Mouse (Mus musculus) hindbrain, embryonic 15.5 days (tissue): ENCODE results near the gene Cttnbp2. TPM values are rescaled to one million over a fixed set of nuclear protein-coding genes. Genes with fewer than 3 reads are reported as not detected.

ENCODE experiments used
- ATAC-seq: fragments of 200-750 bp; cut with Nextera tagmentation; 2 replicates; pipeline ENCODE4 v1.8.0; 2017; ENCODE audit warnings: low read depth, moderate number of reproducible peaks, moderate TSS enrichment; ENCODE audit not compliant: low FRiP score
- H3K27ac ChIP-seq: fragments of 300-500 bp; sonication (generic); replicated peaks from 2 replicates; pipeline ENCODE4 v1.5.1; 2015; ENCODE audit warnings: mild to moderate bottlenecking, inconsistent platforms
- H3K27me3 ChIP-seq: fragments of 300-500 bp; sonication (generic); 2 replicates; pipeline ENCODE4 v1.6.1; 2015; ENCODE audit warnings: control low read depth, inconsistent platforms
- H3K36me3 ChIP-seq: fragments of 300-500 bp; sonication (generic); 2 replicates; pipeline ENCODE4 v1.6.1; 2015; ENCODE audit warnings: control low read depth, inconsistent platforms
- H3K4me1 ChIP-seq: fragments of 300-500 bp; sonication (generic); replicated peaks from 2 replicates; pipeline ENCODE4 v1.6.1; 2015; ENCODE audit warnings: control low read depth, inconsistent platforms
- H3K4me2 ChIP-seq: fragments of 300-500 bp; sonication (generic); 2 replicates; pipeline ENCODE4 v1.6.1; 2015; ENCODE audit warnings: moderate library complexity, mild to moderate bottlenecking, inconsistent platforms
- H3K4me3 ChIP-seq: fragments of 300-500 bp; sonication (generic); 2 replicates; pipeline ENCODE4 v1.5.1; 2015; ENCODE audit warnings: mild to moderate bottlenecking, inconsistent platforms
- H3K9ac ChIP-seq: fragments of 300-500 bp; sonication (generic); 2 replicates; pipeline ENCODE4 v1.6.1; 2015; ENCODE audit warnings: inconsistent platforms
- H3K9me3 ChIP-seq: fragments of 300-500 bp; sonication (generic); 2 replicates; pipeline ENCODE4 v1.6.1; 2016; ENCODE audit warnings: control low read depth, inconsistent platforms
- WGBS: fragments of 180-500 bp; shearing (Covaris S2); methylation state at CpG from one replicate; pipeline ENCODE4 v1.1.7; 2015; 5-methylcytosine and 5-hydroxymethylcytosine counted together
- polyA plus RNA-seq: library from polyadenylated mRNA; unstranded; fragments of >200 nt; fragmentation: Nextera tagmentation; extraction: Ambion mirVana; gene quantifications from 2 replicates; pipeline ENCODE4 v1.2.1, GENCODE M21; 2015

Cttnbp2 gene
- polyA plus RNA-seq, 1 experiment from 2014 or later, result 50.7 TPM

DNA sequence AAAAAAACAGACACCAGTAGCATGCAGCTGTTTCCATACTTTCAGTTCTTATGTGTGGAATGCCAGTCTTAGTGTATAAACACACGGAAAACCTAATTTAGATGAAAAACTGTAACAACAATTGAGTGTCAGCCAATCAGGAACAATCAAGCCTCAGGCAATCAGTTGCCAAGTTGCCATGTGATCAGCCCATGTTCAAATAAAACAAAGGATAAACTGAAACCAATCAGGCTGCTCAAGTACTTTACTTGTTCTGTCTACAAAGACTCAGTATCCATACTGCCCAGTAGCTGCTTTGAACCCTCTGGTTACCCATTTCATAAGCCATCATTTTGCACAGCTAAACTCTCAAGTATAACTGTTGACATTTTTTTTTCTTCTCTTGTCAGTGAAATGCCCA, 21.7 kb downstream of the Cttnbp2 start:
- Histone ChIP-seq H3K27me3 (no peaks in the 10 kb centered on the region), H3K9me3 (no peaks in the 10 kb centered on the region), H3K4me1 (no peaks in the 10 kb centered on the region; the same call in 1 of the 2 replicates), H3K9ac (no peak overlapping the region), H3K4me3 (no peak overlapping the region), H3K27ac (peak overlapping the region; percentile 55; the same call in 1 of the 2 replicates), H3K4me2 (no peak overlapping the region), H3K36me3 (peaks cover 11% of the 10 kb centered on the region)
- WGBS, result 59% methylated on average over 1 of the region's 1 CpGs
- no peak for ATAC-seq

DNA sequence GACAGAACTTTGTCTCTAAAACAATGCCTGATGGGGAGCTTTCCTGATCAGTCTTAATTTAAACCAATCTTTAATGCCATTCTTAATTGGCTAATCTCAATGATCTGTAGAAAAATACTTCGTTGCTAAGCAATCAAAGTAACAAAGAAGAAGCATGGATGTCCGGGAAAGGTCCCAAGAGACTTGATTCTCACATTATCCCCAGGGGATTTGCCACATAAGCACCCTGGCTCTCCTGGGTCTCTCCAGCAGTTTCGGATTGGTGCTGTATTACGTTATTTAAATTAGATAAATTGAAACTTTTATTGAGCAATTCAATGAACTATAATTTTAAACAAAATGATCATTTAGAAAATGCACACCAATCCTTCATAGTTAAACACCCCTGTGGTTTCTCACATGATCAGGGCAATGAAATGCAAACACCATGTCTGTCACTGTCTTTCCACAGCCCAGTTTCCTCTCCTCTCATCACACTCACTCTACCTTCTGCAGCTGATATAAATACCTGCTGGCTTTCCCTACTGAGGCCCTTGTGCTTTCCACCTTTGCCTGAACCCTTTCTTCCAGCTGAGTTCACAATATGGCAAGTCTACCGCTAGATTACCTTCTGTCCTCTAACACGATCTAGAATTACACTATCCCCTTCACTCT, 22.3 kb downstream of the Cttnbp2 start:
- Histone ChIP-seq H3K36me3 (peaks cover 11% of the 10 kb centered on the region), H3K27ac (peak overlapping the region; percentile 55), H3K27me3 (no peaks in the 10 kb centered on the region), H3K4me2 (no peak overlapping the region), H3K4me1 (no peaks in the 10 kb centered on the region; the same call in 1 of the 2 replicates), H3K4me3 (no peak overlapping the region), H3K9ac (no peak overlapping the region), H3K9me3 (no peaks in the 10 kb centered on the region)
- 53% methylated on average over 6 of the region's 6 CpGs for WGBS
- no peak; the same call in 1 of the 2 replicates for ATAC-seq

DNA sequence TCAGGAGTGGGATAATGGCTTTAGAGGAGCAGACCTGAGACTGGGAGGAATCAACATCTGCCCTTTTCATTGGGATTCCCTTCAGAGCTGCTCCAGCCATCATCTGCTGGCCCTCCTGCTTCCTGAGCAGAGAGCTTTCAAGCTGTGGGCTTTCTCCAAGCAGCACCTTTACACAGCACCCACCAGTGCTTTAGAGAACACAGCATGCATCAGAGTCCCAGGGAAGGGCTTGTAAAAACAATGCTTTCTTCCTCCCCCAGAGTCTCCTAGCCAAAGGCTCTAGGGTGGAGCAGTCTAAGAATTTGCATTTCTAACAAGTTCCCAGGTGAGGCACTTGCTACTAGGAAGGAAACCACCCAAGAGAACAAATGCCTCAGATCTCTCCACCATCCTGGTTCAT, 29.6 kb downstream of the Cttnbp2 start:
- Histone ChIP-seq H3K4me2 (no peak overlapping the region), H3K9ac (no peak overlapping the region), H3K4me3 (no peak overlapping the region), H3K36me3 (peaks cover 15% of the 10 kb centered on the region), H3K27ac (no peak overlapping the region), H3K9me3 (no peaks in the 10 kb centered on the region), H3K4me1 (no peaks in the 10 kb centered on the region), H3K27me3 (no peaks in the 10 kb centered on the region)
- no peak for ATAC-seq

- H3K36me3 ChIP-seq, result peaks cover 15% of the 10 kb centered on the region
- no peak for ATAC-seq
- 78% methylated on average over 5 of the region's 5 CpGs for WGBS
Measured at GRCm38 (mm10) chr6:18484061-18484460, 30.6 kb downstream of the Cttnbp2 start.

DNA sequence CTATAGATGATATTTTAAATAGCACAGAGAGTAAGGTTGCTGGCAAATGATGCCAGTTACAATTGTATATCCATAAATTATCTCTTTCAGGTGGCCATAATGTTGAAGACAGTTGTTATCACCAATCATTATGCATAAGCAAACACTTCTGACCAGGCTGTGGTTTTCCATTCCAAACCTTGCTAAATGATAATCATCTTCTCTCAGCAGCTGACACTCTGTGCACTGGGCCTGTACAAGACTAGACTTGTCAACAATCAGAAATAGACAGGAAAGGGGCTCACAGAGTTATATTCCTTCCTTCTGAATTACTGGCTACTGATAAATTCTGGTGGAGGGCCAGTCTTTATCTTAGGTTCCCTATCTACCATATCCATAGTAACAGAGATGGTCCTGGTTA, 32.1 kb downstream of the Cttnbp2 start:
- no peaks in the 10 kb centered on the region for H3K27me3 ChIP-seq
- no peak overlapping the region for H3K9ac ChIP-seq
- no peak overlapping the region for H3K4me3 ChIP-seq
- no peak for ATAC-seq
- no peaks in the 10 kb centered on the region for H3K4me1 ChIP-seq
- H3K9me3 ChIP-seq, result no peaks in the 10 kb centered on the region
- no peak overlapping the region for H3K4me2 ChIP-seq
- H3K27ac ChIP-seq, result no peak overlapping the region
- H3K36me3 ChIP-seq, result peaks cover 15% of the 10 kb centered on the region

More at GRCm38 (mm10) chr6:18484061-18484460, 30.6 kb downstream of the Cttnbp2 start:
- Histone ChIP-seq H3K4me3 (no peak overlapping the region), H3K27ac (no peak overlapping the region), H3K4me1 (no peaks in the 10 kb centered on the region), H3K9ac (no peak overlapping the region), H3K27me3 (no peaks in the 10 kb centered on the region), H3K9me3 (no peaks in the 10 kb centered on the region), H3K4me2 (no peak overlapping the region)

- 96% methylated on average over 3 of the region's 3 CpGs for WGBS
- Histone ChIP-seq H3K36me3 (peaks cover 15% of the 10 kb centered on the region), H3K4me2 (no peak overlapping the region), H3K4me1 (no peaks in the 10 kb centered on the region), H3K9ac (no peak overlapping the region), H3K27me3 (no peaks in the 10 kb centered on the region), H3K9me3 (no peaks in the 10 kb centered on the region), H3K27ac (no peak overlapping the region), H3K4me3 (no peak overlapping the region)
- ATAC-seq, result no peak
Measured at GRCm38 (mm10) chr6:18481781-18482180, 32.9 kb downstream of the Cttnbp2 start.

DNA sequence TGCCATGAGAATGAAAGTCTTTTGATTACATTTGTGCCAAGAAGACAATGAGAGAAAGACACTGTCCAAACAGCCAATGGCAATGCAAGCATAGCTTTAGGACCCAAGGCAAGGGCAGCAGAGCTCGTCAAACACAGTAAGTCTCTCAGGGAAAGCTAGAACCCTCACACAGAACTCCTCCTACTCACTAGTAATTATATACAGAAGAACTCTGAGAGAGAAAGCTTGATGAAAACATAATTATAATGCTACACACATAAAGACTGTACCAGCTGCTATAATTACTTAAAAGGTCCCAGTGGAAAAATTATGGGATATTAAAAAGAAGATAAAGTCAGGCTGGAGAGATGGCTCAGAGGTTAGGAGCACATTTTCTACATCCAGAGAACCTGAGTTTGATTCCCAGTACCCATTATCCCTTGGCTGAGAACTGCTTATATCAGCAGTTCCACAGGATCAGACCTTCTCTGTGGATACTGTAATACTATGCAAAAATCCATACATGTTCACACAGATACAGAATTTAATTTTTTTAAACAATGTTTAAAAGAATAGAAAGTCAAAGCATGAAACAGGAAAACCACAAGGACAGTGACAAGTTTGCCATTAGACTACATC, 37.2 kb downstream of the Cttnbp2 start:
- no peak for ATAC-seq

GRCm38 (mm10) chr6:18474983-18475382, 39.7 kb downstream of the Cttnbp2 start:
- no peak overlapping the region for H3K4me3 ChIP-seq
- no peaks in the 10 kb centered on the region for H3K4me1 ChIP-seq
- H3K4me2 ChIP-seq, result no peak overlapping the region
- no peak for ATAC-seq
- no peak overlapping the region for H3K9ac ChIP-seq
- WGBS, result 95% methylated on average over 2 of the region's 2 CpGs
- H3K27ac ChIP-seq, result no peak overlapping the region
- no peaks in the 10 kb centered on the region for H3K9me3 ChIP-seq
- H3K27me3 ChIP-seq, result no peaks in the 10 kb centered on the region
- H3K36me3 ChIP-seq, result no peaks in the 10 kb centered on the region

More for the DNA sequence above, 37.2 kb downstream of the Cttnbp2 start:
- Histone ChIP-seq H3K4me3 (no peak overlapping the region), H3K36me3 (peaks cover 7% of the 10 kb centered on the region; the same call in 1 of the 2 replicates), H3K27me3 (no peaks in the 10 kb centered on the region), H3K27ac (no peak overlapping the region), H3K4me2 (no peak overlapping the region), H3K9me3 (no peaks in the 10 kb centered on the region), H3K4me1 (no peaks in the 10 kb centered on the region), H3K9ac (no peak overlapping the region)
- WGBS, result 24% methylated on average over 1 of the region's 1 CpGs

DNA sequence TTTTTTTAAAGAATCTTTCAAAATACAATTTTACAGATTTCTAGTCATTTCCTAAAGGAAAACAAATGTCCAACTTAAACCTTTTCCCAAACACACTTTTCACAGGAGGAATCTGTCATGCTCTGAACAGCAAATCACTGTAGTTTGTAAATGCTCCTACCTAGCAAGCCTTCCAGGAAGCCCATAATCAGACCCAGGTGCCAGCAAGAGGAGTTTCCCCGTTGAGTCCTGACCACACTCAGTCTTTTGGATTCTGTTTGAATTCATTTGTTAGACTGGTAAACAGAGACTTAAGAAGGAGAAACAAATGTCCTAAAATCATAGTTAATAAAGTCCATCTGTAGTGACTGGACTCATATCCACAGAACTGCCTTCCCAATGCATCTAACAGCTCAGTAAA, 40.1 kb downstream of the Cttnbp2 start:
- Histone ChIP-seq H3K9me3 (no peaks in the 10 kb centered on the region), H3K27ac (no peak overlapping the region), H3K9ac (no peak overlapping the region), H3K4me1 (no peaks in the 10 kb centered on the region), H3K4me3 (no peak overlapping the region), H3K27me3 (no peaks in the 10 kb centered on the region), H3K36me3 (no peaks in the 10 kb centered on the region), H3K4me2 (no peak overlapping the region)
- ATAC-seq, result no peak
- 72% methylated on average over 1 of the region's 1 CpGs for WGBS

- Histone ChIP-seq H3K9ac (no peak overlapping the region), H3K4me1 (peaks cover 16% of the 10 kb centered on the region), H3K4me2 (no peak overlapping the region), H3K27me3 (no peaks in the 10 kb centered on the region), H3K27ac (no peak overlapping the region), H3K9me3 (no peaks in the 10 kb centered on the region), H3K36me3 (no peaks in the 10 kb centered on the region), H3K4me3 (no peak overlapping the region)
- no peak for ATAC-seq
- WGBS, result 76% methylated on average over 2 of the region's 2 CpGs
Measured at GRCm38 (mm10) chr6:18469206-18469605, 45.4 kb downstream of the Cttnbp2 start.

GRCm38 (mm10) chr6:18467777-18468176, 46.9 kb downstream of the Cttnbp2 start:
- Histone ChIP-seq H3K4me2 (no peak overlapping the region), H3K36me3 (no peaks in the 10 kb centered on the region), H3K27ac (no peak overlapping the region), H3K4me1 (peaks cover 16% of the 10 kb centered on the region), H3K4me3 (no peak overlapping the region), H3K9me3 (no peaks in the 10 kb centered on the region), H3K9ac (no peak overlapping the region), H3K27me3 (no peaks in the 10 kb centered on the region)
- ATAC-seq, result peak; percentile 49; the same call in 1 of the 2 replicates
- 21% methylated on average over 2 of the region's 2 CpGs for WGBS

DNA sequence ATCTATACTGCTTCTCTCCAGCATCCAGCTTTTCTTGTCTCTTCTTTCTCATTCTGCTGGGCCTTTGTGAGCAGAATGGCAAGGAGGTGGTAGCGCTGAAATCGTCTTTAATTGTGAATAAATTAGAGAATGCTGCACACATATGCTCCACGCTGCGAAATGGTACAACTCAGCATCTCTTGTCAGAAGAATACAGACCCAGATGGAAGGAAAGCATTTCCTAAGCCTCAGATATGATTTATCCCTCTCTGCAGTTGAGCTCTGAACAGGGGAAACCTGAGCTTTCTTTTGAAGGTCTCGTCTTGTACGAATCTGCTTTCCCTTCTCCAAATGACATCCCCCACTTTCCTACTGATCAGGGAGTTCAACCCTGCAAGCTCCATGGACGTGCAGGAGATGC, 48.4 kb downstream of the Cttnbp2 start:
- 64% methylated on average over 7 of the region's 7 CpGs for WGBS
- Histone ChIP-seq H3K4me3 (no peak overlapping the region), H3K9ac (no peak overlapping the region), H3K9me3 (no peaks in the 10 kb centered on the region), H3K4me1 (peaks cover 16% of the 10 kb centered on the region), H3K27ac (0 out of 2 replicates have a peak overlapping the region, but pooled peaks have one; percentile 33), H3K4me2 (no peak overlapping the region), H3K36me3 (0 out of 2 replicates have a peak, but pooled peaks cover 5% of the 10 kb centered on the region), H3K27me3 (no peaks in the 10 kb centered on the region)
- ATAC-seq, result no peak
